Mouse (Mus musculus) ES-E14 (cell line): ENCODE data around the gene Olfr818. TPM values are rescaled to one million over a fixed set of nuclear protein-coding genes. Genes with fewer than 3 reads are reported as not detected.
"Not testable (repeated sequence)": the region's sequence is repeated elsewhere in the genome, so short reads cannot be mapped to it uniquely, and the experiment has no call there.

Source experiments
- DNase-seq: peaks from one replicate; pipeline ENCODE4 v3.0.0-alpha.2; 2013; ENCODE audit warnings: low read depth, low spot score
- H3K27ac ChIP-seq: 2 replicates; pipeline ENCODE4 v1.5.1; 2012; ENCODE audit warnings: low read depth, mild to moderate bottlenecking, low read length, moderate library complexity, mixed read lengths; ENCODE audit not compliant: poor library complexity, insufficient read depth, severe bottlenecking
- H3K36me3 ChIP-seq: 2 replicates; pipeline ENCODE4 v1.6.1; 2012; ENCODE audit warnings: mild to moderate bottlenecking, low read length, moderate library complexity, mixed read lengths; ENCODE audit not compliant: control insufficient read depth, poor library complexity, insufficient read depth, severe bottlenecking
- H3K4me1 ChIP-seq, 2 experiments: fragments of 150-350 bp in 1 of 2; sonication (generic) in 1 of 2; 2 replicates each; pipeline ENCODE4 v1.6.1; 2012; ENCODE audit warnings: low read length in 2 of 2, mild to moderate bottlenecking in 1 of 2, mixed read lengths in 1 of 2; ENCODE audit not compliant: control insufficient read depth in 2 of 2, insufficient read depth in 2 of 2, poor library complexity in 1 of 2
- H3K4me3 ChIP-seq, 2 experiments: fragments of 150-350 bp in 1 of 2; sonication (generic) in 1 of 2; 2 replicates each; pipeline ENCODE4 v1.5.1; 2012; ENCODE audit warnings: low read length in 2 of 2, low read depth in 1 of 2, mild to moderate bottlenecking in 1 of 2, mixed read lengths in 1 of 2; ENCODE audit not compliant: insufficient read depth in 1 of 2, poor library complexity in 1 of 2, severe bottlenecking in 1 of 2
- H3K9ac ChIP-seq: 2 replicates; pipeline ENCODE4 v1.6.1; 2012; ENCODE audit warnings: low read depth, mild to moderate bottlenecking, low read length, mixed read lengths; ENCODE audit not compliant: poor library complexity, insufficient read depth, severe bottlenecking
- H3K9me3 ChIP-seq: fragments of 150-350 bp; sonication (generic); 2 replicates; pipeline ENCODE4 v1.6.1; 2012; ENCODE audit warnings: low read depth, mild to moderate bottlenecking, low read length; ENCODE audit not compliant: control insufficient read depth, insufficient read depth
- CHD2 ChIP-seq: IDR thresholded peaks from 2 replicates; pipeline ENCODE4 v1.6.1; 2014; ENCODE audit warnings: mild to moderate bottlenecking, low read depth, low read length, inconsistent platforms
- HCFC1 ChIP-seq: IDR thresholded peaks from 2 replicates; pipeline ENCODE4 v1.6.1; 2012; ENCODE audit warnings: low read length, inconsistent platforms, borderline replicate concordance; ENCODE audit not compliant: insufficient read depth
- MAFK ChIP-seq: IDR thresholded peaks from 2 replicates; pipeline ENCODE4 v1.6.1; 2014; ENCODE audit warnings: mild to moderate bottlenecking, low read depth, low read length, inconsistent platforms; ENCODE audit not compliant: insufficient read depth
- ZC3H11A ChIP-seq: IDR thresholded peaks from 2 replicates; pipeline ENCODE4 v1.6.1; 2012; ENCODE audit warnings: low read depth, mild to moderate bottlenecking, inconsistent platforms, low read length, borderline replicate concordance
- ZNF384 ChIP-seq: IDR thresholded peaks from 2 replicates; pipeline ENCODE4 v1.6.1; 2012; ENCODE audit warnings: low read depth, low read length, inconsistent platforms
- in situ Hi-C, 2 experiments: fragments of 600-800 bp; cut with MboI; formaldehyde crosslinking; loops; one replicate each; pipeline ENCODE4 v1.15.1; 2025; ENCODE audit warnings: low sequenced_read_pairs in 2 of 2, inconsistent platforms in 1 of 2; ENCODE audit not compliant: unreplicated experiment in 2 of 2
- total RNA-seq: library from RNA; depleted of rRNA; stranded (reverse); fragments of 300-350 nt; gene quantifications from 2 replicates; pipeline ENCODE4 v1.2.3, GENCODE M21; 2012; rRNA removed

Gene Olfr818
- not detected in 2 replicates for total RNA-seq

DNA sequence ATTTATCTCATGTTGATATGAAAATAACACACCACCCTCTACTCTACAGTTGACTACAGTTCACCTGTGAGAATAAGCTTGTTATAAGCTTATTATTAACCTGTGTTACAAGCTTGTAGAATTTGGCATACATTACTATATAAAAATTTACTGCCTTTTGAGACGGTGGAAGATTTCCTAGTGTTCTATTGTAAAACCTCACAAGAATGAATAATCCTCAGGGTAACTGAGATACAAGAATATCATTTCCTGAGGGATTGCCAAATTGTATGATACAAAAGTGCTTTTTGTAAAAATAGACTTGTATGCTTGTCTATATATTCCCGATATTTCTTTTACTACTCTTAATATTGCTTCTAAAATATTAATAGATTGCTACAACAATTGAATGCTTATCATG, at the start of gene Olfr818:
Gene Olfr818 (minus strand): TSS at position 101 of the 400 bp plus-strand sequence.
- in situ Hi-C loops = no loop called here
- H3K36me3 ChIP-seq = no peaks in the 10 kb centered on the region
- no peaks in the 10 kb centered on the region for H3K4me1 ChIP-seq
- H3K4me3 ChIP-seq = no peak within 1 kb of the TSS
- no peak within 1 kb of the TSS for H3K9ac ChIP-seq
- no peak for DNase-seq
- TF ChIP-seq HCFC1 (no peak), MAFK (no peak), ZC3H11A (no peak), CHD2 (no peak), ZNF384 (no peak)
- H3K9me3 ChIP-seq = no peaks in the 10 kb centered on the region
- H3K27ac ChIP-seq = no peak within 1 kb of the TSS

DNA sequence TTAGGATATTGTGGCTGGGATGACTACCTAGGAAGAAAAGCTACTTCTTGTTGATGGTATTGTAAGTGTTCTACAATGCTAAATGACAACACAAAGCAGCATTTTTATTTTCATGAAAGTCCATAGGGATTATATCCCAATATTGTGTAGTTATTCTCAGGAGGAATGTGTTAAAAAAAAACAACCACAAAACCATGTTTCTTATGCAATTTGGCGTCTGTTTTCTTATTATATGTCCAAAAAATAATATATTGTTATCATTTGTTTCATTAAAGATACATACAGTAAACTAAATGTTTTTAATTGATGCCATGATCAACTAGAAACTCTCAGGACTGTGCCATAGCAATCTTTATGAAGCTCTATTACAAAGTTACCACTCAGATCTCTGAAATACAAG, 36.1 kb upstream of the Olfr818 start, which contains the start of gene Gm10310:
Gene Gm10310 (minus strand): TSS at position 101 of the 400 bp plus-strand sequence.
- H3K9me3 ChIP-seq, H3K36me3 ChIP-seq, H3K27ac ChIP-seq, in situ Hi-C loops, H3K4me3 ChIP-seq, H3K9ac ChIP-seq, DNase-seq, H3K4me1 ChIP-seq: not testable (repeated sequence)

DNA sequence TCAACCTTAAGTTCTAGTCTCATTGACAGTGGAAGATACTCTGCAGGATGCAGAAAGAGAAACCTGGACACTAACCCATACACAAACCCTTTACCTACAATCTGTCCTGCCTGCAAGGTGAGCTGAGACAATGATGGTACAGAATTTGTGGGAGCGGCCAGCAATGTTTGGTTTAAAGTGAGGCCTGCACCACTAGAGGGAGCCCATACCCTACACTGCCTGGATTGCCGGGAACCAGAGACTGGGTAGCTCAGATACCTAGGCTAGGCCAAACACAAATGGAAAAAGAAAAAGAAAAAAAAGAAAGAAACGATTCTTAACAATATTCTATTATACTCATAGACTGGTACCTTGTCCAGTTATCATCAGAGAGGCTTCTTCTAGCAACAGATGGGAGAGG, 33.0 kb upstream of the Olfr818 start:
- H3K36me3 ChIP-seq, H3K9me3 ChIP-seq, in situ Hi-C loops, H3K4me1 ChIP-seq, H3K4me3 ChIP-seq, DNase-seq, H3K27ac ChIP-seq, H3K9ac ChIP-seq: not testable (repeated sequence)

- H3K36me3 ChIP-seq, H3K9ac ChIP-seq, H3K4me3 ChIP-seq, DNase-seq, H3K4me1 ChIP-seq, H3K9me3 ChIP-seq, in situ Hi-C loops, H3K27ac ChIP-seq: not testable (repeated sequence)
These were observed 27.1 kb upstream of the Olfr818 start, which contains the start of gene Olfr247 for GRCm38 (mm10) chr10:129976040-129976439. TSS of gene Olfr247 (minus strand) at chr10:129976140.

DNA sequence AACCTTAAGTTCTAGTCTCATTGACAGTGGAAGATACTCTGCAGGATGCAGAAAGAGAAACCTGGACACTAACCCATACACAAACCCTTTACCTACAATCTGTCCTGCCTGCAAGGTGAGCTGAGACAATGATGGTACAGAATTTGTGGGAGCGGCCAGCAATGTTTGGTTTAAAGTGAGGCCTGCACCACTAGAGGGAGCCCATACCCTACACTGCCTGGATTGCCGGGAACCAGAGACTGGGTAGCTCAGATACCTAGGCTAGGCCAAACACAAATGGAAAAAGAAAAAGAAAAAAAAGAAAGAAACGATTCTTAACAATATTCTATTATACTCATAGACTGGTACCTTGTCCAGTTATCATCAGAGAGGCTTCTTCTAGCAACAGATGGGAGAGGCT, 24.1 kb upstream of the Olfr818 start:
- in situ Hi-C loops, H3K27ac ChIP-seq, H3K9ac ChIP-seq, H3K9me3 ChIP-seq, DNase-seq, H3K4me1 ChIP-seq, H3K4me3 ChIP-seq, H3K36me3 ChIP-seq: not testable (repeated sequence)

DNA sequence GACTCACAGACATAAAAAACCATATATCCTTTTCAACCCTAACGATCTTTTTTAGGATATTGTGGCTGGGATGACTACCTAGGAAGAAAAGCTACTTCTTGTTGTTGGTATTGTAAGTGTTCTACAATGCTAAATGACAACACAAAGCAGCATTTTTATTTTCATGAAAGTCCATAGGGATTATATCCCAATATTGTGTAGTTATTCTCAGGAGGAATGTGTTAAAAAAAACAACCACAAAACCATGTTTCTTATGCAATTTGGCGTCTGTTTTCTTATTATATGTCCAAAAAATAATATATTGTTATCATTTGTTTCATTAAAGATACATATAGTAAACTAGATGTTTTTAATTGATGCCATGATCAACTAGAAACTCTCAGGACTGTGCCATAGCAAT, 18.3 kb upstream of the Olfr818 start, which contains the start of gene Olfr819:
Gene Olfr819 (minus strand): TSS at position 101 of the 400 bp plus-strand sequence.
- H3K4me1 ChIP-seq, H3K27ac ChIP-seq, H3K36me3 ChIP-seq, H3K9me3 ChIP-seq, H3K9ac ChIP-seq, in situ Hi-C loops, H3K4me3 ChIP-seq, DNase-seq: not testable (repeated sequence)

DNA sequence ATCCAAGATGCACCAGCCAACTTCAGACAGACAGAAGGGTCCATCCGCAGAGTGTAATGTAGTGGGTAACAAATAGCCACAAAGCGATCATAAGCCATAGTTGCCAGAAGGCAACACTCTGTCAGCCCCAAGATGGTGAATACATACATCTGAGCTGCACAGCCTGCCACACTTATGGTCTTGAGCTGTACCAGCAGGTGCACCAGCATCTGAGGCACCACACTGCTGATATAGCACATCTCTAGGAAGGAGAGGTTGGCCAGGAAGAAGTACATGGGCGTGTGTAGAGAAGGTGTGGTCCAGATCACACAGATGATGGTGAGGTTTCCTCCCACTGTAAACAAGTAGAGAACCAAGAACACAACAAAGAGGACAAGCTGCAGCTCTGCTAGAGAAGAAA, 17.3 kb upstream of the Olfr818 start:
- DNase-seq, H3K27ac ChIP-seq, H3K9me3 ChIP-seq, in situ Hi-C loops, H3K9ac ChIP-seq, H3K4me1 ChIP-seq, H3K4me3 ChIP-seq, H3K36me3 ChIP-seq: not testable (repeated sequence)
